Mouse (Mus musculus) layer of hippocampus, postnatal 10 days (tissue): ENCODE data around the gene Spen. TPM values are rescaled to one million over a fixed set of nuclear protein-coding genes. Genes with fewer than 3 reads are reported as not detected.
A peak's percentile ranks its signal among the peaks of the same experiment; 100 is the strongest.
"Not testable (repeated sequence)": the region's sequence is repeated elsewhere in the genome, so short reads cannot be mapped to it uniquely, and the experiment has no call there.

Source experiments
- DNase-seq, 2 experiments: peaks; one replicate each; pipeline ENCODE4 v3.0.0; 2021; ENCODE audit warnings: low spot score in 2 of 2
- long read RNA-seq: library from polyadenylated mRNA; stranded (forward); transcript quantifications from one replicate; pipeline ENCODE4 v2.0.0, GENCODE M21; 2023
- total RNA-seq, 2 experiments: library from RNA; stranded (reverse); gene quantifications; 2 replicates each; pipeline ENCODE4 v1.2.3; 2021

Spen gene
- total RNA-seq: 10 to 100 TPM; 62.9 to 64.5 TPM
- long read RNA-seq, partial matches to known transcripts: 5 of 10 reads
- long read RNA-seq, other reads (novel, unspliced or antisense): 4 of 10 reads

DNA sequence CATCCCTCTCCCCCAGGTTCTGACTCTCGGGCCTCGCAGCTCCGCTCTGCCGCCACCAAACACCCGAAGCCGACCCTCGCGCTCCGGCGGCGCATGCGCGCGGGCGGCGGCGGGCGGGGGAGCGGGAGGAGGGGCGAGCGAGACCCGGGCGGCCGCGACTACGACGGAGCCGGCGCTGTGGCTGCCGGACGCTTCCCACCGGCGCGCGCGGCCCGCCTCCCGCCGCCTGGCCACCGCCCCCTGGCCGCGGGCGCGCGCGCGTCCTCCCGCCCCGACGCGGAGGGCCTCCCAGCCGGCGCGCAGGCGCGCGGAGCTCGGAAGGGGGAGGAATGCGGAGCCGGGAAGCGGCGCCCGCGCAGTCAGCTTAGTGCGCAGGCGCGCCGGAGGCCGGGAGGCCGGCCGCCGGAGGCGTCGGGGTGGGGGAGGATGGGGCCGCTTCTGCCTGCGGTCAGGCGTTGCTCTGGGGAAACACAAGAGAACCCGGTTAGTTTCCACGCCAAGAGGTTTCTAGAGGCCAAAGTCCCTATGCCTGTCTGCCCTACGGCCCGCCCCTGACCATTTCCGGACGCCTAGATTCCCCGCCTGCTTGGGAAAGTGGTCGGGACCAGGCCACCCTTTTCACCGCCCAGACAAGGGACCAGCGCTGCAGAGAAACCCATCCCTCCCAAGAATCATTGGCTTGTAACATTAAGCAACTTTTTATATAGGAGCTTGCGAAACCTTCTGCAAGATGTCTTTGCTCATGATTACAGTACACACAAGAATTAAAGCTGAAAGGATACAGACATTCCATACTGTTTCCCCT lies at the start of gene Spen:
Spen (minus strand) TSS at position 190 of the 805 bp plus-strand sequence.
- DNase-seq: peak; percentile 86 to 94

DNA sequence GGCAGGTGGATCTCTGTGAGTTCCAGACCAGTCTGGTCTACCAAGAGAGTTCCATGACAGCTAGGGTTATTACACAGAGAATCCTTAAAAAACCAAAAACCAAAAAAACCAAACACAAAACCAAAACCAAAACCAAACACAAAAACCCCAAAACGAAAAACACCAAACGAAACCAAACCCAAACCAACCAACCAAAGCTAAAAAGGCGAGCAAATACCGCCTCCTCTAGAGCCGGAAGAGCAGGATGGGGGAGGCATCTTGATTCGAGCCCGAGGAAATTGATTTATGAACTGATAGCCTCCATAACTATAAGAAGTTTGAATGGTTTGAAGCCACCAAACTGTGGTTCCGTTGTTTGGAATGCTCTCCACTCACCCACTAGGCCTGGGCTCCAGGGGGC lies 45.5 kb upstream of the Spen start:
- no peak for DNase-seq

DNA sequence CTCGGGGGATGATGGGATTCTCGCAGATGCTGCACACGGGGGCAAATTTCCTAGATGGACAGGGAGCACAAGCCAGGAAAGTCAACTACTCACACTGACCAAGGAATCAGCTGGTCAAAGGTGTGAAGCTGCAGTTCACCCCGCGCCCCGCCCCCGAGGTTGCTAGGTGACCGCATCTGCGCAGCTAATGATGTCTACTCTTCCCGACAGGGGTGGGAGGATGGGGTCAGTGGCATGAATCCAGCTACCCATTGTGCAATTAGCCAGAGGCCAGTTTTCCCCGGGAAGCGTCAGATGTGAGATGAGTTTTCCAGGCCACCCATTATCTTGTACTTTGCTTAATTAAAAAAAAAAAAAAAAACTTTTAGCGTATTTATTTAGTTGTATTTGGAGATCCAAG lies 42.7 kb upstream of the Spen start:
- DNase-seq: no peak

DNA sequence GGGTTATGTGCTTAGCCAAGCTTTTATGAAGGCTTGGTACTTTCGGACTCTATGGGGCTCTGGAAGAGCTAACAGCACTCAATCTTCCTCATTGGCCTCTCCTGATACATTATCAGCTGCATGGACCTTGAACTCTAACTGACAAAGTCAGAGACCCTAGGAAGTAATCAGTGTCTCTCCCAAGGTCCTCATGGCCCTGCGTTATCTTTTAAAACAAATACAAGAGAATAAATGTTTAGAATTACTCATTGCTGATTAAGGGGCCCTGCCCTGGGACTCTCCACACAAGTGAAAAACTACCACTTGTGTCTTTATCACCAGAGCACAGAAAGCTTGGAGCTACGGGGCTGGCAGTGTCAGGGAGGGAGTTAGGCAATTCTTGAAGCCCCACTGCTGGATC lies 40.4 kb upstream of the Spen start:
- no peak for DNase-seq

DNA sequence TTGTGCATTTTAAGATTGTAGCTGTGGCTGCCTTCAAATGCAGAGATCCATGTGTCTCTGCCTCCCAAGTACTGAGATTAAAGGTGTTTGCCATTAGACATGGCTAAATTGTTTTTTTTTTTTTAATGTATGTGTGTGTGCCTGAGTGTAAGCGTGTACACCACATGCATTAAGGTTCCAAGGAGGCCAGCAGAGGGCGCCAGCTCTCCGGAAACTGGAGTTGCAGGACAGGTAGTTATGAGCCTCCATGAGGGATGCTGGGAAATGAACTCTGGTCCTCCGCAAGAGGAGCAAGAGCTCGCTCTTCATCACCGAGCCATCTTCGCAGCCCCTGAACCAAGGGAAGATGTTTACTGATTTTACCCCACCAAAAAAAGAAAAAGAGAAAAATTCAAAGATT lies 38.5 kb upstream of the Spen start:
- DNase-seq: no peak

DNA sequence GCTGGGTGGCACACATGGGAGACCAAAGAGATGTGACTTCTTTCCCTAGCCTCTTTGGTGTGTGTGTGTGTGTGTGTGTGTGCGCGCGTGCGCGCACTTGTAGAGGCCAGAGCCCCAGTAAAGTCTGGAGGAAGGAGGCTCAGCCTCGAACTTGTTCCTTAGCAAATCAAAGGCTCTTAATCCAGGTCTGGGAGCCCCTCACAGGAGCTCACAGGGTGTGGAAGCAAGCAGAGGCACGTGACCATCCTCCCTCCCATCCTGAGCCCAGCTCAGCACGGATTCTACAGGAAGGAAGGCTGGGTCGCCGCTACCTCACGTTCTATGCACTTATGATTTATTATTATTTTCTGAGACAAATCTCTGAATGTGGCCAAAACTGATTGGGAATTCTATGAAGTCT lies 38.0 kb upstream of the Spen start:
- no peak for DNase-seq

DNA sequence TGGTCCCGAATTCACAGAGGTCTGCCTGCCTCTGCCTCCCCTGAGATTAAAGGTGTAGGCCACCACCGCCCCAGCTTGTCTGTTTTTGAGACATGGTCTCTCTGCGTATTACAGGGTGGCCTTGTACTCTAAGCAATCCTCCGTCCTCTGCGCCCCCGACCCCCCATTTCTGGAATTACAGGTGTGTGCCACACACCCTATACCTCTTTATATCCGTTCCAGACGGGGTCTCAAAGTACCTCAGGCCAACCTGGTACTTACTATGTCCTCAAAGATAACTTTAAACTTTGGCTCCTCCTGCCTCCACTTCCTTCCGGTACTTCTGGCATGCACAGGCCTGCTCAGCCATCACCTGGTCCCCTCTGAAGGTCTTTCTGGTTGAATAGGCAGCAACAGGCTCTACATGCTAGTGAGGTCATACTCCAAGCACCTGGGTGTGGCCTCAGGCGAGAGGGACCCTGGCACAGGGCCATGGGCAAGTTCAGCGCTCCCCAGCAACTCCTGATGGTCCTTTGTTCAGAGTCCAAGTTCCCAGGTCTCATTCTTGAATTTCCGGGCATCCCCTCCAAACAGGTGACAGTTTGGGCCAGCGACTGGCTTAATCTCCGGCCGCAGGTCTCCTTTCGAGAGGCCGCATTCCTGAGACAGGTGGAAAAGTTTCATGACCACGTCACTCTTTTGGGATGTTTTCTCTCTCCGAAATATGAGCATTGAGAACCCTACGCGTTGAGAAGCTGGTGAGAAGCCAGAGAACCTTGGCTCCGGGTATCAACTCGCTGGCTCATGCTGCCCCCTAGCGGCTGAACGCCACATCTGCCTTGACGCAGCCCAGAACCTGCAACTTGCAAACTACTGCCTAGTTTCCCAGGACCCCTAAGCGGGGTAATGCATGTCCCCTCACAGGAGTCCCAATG lies 36.6 kb upstream of the Spen start:
- peak; percentile 87 to 90 for DNase-seq

DNA sequence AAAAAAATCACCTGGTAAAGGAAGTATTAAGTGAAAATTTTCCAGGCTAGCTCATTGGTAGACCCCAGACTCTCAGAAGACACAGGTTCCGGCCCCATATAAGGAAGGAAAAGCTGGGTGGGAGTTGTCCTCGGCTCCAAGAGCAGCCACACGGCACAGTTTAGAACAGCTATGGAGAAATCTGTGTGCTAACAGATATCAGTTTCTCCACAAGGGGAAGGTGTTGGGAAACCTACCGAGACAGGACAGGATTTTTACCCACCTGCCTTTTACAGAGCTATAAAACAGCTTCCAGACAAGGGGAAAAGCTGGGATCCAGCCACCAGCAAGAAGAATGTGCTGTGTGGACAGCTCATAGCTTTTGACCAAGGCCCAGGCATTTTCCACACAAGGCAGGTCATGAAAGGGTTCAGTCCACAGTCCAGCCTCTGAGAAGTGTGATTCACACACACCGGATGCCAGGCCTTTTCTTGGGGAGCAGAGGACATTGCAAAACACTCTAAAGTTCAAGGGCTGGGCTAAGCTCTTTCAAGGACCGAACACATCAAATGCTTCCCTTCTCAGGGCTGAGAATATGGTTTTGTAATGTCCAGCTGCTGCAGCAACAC lies 35.1 kb upstream of the Spen start:
- no peak for DNase-seq

DNA sequence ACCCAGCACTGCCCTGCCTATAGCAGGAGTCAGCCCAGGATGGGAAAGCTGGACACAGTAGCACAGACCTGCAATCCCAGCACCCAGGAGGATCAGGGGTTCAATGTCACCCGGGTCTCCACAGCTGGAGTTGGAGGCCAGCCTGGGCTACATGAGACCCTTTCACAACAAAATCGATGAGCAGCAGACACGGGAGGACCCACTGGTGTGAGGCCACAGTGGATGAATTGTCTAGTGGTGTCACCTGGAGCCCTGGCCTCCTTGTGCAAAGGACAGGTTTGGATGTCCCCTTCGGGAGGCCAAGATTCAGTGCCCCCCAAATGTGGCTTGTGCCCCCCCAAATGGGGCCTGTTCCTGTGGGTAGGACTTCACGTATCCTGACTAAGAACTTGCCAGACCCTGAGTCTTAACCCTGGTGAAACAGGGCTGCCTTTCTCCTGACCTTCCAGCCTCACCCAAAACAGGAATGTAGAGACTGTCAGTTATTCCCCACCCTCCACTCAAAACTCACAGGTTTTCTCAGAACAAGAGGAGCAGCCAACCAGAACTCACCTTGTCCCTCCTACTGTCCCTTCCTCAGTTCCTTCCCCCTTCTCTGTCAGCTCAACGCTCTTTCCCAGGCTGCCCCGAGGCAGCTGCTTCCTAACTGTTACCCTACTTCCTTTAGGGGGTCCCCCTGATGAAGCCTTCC lies 34.4 kb upstream of the Spen start:
- DNase-seq: no peak

DNA sequence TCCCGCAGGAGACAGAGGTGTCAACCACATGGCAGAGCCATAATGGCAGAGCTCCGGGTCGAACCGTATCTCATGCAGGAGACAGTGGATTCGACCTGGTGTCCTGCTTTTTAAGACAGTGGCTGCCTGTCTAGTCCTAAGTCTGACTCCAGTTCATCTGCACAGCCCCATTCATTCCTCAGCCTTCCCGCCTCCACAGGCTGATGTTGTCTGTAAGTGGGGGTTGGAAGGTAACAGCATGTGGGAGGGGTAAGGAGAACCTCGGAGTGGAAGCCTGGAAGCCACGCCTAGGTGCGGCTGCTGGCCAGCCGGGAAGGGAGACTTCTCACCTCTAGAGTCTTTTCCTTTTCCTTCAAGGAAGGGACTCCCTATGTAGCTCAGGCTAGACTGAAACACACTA lies 33.5 kb upstream of the Spen start:
- no peak for DNase-seq

DNA sequence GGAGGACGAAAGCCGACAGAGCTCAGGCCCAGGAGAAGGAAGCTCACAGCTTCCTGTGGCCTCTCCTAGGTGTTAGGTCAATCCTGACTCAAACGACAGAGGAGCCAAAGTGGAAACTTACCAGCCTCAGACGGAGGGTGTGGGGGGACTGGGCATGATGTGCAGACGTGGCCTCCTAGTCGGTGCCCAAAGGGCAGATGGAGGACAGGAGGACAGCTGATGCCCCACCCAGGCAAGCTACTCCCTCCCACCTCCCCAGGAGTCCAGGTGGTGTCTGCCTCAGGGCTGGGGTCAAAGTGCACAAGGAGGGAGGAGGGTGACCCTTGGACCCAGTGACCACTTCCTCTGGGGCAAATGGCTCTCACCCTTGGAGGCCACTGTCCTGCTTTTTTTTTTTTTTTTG lies 32.9 kb upstream of the Spen start:
- DNase-seq: no peak

DNA sequence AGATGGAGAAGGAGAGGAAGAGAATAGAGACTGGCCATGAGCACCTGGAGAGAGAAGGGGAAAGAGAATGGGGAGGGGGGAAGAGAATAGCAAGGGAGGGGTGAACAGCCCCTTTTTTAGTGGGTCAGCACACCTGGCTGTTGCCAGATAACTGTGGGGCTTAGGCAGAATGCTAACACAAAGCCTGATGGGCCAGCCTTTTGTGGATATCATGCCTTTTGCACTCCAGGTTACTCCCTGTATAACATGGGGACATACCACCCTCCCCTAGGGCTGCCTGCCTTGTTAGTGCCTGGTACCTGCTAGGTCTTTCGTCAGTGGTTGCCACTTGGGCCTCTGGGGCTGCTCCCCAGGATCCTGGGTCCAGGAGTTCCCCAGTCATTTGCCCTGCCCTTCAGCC lies 32.4 kb upstream of the Spen start:
- no peak for DNase-seq

DNA sequence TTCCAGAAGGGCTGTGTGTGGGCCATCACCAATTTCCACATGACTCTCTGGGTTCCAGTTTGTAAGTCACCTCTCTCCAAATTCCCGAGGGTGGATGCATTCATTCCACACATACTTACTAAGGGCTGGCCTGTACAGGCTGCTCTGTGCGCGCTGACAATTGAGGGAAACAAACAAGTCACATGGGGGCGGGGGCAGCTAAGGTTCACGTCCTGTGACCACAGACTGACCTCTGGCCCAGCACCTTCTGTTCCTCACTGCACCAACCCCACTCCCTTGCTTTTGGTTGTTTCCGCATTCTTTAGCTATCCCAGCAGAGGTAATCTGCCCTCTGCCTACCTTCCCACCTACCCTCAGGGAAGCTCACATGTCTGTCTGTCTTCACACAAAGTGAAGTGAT lies 31.6 kb upstream of the Spen start:
- no peak for DNase-seq

DNA sequence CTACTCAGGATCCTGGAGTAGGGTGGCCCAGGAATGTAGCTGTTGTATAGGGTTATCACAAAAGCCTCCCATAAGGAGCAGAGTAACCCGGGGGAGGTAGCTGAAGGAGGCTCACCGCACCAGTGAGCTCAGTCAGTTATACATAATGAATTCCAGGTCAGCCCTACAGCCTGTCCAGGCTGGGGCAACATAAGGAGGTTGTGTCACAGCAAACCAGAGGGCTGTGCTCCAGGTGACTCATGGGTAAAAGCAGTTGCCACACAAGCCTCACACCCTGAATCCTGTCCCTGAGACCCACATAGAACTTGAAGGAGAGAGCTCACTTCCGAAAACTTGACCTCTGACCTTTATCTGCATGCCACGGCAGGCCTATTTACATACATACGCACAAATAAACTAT lies 30.6 kb upstream of the Spen start:
- no peak for DNase-seq

DNA sequence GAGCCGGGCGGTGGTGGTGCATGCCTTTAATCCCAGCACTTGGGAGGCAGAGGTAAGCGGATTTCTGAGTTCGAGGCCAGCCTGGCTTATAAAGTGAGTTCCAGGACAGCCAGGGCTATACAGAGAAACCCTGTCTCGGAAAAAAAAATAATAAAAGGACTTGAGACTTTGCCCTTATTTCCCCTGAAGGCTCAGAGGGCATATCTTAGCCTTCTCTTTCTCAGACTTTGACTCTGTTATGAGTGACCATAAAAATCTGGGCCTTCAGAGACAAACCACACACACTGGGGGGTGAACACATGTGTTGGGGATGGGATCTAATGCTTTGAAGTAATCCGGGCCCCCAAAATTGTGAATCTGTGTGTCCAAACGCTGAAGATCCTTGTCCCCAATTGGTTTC lies 28.8 kb upstream of the Spen start:
- not testable (repeated sequence) for DNase-seq

DNA sequence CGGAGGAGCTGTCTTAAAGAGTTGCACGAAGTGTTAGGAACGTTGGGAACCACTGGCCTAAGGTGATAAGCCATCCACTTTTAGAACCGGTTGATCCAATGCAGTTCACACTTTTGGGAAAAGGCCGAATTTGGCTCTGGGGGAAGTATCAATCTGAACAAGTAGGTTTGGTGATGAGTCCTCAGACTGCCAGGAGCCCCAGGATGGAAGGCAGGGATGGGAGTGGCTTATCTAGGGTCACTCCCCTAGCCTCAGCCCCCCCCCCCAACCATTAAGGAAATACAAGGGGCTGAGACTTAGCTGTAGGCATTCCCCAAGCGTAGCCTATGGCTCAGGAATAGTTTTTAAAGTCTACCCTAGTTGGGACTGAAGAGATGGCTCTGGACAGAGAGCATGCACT lies 27.8 kb upstream of the Spen start:
- DNase-seq: no peak

DNA sequence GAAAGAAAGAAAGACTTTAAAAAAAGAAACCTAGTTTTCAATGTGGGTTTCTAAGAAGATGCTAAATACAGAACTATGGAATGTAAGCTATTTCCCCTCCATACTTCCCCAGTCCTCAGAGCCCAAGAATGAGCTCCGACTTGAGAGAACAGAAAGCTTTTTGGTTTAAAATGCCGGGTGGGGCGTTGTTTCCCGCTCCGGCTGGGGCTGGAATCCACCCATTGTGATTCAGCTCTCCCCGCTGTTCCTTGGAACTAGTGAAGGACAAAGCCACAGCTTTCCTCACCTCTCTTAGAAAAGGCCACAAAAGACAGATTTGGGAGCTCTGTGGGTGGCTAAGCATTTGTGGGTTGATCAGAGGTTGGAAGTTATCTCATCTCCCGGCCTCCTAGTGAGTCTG lies 26.9 kb upstream of the Spen start:
- no peak for DNase-seq

DNA sequence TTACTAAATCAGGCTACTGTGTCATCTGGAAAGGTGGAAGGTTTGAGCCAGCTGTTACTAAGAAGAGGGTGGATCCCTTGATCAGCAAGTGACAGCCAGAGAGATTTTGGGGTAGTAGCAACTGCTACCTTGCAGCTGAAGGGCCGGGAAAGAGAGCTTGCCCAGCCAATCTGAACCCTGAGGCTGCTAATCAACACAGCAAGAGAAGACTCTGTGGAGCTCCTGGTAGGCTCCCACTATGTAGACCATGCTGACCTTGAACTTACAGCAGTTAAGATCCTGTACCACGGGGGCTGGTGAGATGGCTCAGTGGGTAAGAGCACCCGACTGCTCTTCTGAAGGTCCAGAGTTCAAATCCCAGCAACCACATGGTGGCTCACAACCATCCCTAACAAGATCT lies 26.3 kb upstream of the Spen start:
- no peak for DNase-seq

DNA sequence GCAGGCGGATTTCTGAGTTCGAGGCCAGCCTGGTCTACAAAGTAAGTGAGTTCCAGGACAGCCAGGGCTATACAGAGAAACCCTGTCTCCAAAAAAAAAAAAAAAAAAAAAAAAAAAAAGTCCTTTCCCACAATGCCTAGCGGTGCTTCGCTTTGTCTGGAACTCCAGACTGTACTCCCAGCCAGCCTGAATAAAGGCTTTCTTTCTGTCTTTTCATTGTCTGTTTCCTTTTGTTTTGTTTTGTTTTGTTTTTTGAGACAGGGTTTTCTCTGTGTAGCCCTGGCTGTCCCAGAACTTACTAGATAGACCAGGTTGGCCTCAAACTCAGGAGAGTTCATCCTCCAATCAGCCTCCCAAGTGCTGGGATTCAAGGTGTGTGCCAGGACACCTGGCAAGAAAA lies 25.8 kb upstream of the Spen start:
- DNase-seq: no peak

DNA sequence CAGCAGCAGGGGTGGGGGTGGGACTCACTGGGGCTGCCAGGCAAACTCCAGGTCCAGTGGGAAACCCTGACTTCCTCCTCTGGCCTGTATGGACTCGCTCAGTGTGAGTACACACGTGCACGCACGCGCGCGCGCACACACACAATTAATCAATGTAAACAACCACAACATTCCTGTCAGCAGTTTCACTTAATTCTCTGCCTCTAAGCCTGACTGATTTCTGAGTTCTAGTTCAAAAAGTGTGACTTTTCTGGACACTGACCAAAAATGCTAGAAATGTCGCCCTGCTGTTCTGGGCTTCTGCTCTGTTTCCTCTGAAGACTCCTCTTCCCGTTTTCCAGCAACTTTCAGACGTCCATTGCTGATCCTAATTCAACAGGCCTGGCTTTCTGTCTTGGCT lies 23.9 kb upstream of the Spen start:
- DNase-seq: no peak

DNA sequence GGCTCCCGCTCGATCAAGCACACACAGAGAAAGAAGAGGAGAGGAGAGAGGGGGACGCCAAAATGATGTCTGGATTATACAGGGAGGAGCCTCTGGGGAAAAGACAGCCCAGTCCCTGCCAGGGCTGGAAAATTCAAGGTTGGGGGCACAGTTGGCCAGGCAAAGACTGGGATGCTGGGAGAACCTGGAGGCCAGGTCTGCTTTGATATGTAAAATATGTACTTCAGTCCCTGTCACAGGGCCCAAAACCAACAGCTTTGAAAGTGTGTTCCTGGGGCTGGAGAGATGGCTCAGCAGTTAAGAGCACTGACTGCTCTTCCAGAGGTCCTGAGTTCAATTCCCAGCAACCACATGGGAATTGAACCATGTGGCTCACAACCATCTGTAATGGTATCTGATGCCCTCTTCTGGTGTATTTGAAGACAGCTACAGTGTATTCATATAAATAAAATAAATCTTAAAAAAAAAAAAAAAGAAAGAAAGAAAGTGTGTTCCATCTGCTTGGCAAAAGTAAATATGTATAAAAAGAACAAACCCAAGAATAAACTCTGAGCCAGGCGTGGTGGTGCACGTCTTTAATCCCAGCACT lies 23.0 kb upstream of the Spen start:
- not testable (repeated sequence) for DNase-seq
